Mouse (Mus musculus): ENCODE data around the gene Ppp1r21. TPM values are rescaled to one million over a fixed set of nuclear protein-coding genes. Genes with fewer than 3 reads are reported as not detected.

Gene Ppp1r21
- total and polyA plus RNA-seq, 2 experiments from 2014 or later = 25.7 to 63.4 TPM

DNA sequence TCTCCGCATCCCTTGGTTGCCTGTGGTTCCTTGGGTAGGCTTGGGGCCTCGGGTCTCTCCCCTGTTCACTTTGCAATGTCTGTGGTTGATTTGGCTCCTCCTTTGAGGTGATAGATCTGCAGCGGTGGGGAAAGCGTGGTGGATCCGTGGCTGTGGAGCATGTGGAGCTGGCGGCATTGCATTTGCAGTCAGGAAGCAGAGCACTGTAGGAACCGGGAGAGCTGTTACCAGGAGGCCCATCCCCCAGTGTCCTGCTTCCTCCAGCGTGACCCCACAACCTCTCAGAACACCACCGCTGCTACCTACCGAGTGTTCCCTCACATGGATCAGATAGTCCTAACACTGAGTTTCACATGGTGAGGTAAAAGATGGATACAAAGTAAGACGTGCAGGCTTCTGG, 40.9 kb downstream of the Ppp1r21 start:
- DNase-seq (no peak), ATAC-seq (no peak)
- H3K9me3 ChIP-seq (ENCODE audit: low read length) = no peaks in the 10 kb centered on the region
- H3K27ac ChIP-seq (ENCODE audit: low read depth, low read length) = no peak overlapping the region
- H3K9ac ChIP-seq = no peak overlapping the region
- no peak overlapping the region for H3K4me3 ChIP-seq (ENCODE audit: low read depth, low read length)
- 88% methylated on average over 11 of the region's 11 CpGs for WGBS
- H3K4me1 ChIP-seq (ENCODE audit: insufficient read depth) = no peaks in the 10 kb centered on the region
- no peak overlapping the region for H3K4me2 ChIP-seq (ENCODE audit: low read depth)
- peaks cover 73% of the 10 kb centered on the region for H3K36me3 ChIP-seq (ENCODE audit: insufficient read depth)
- no peak for TF ChIP-seq CTCF (IDR thresholded peaks at IDR 0.05; ENCODE audit: low read depth)
- no peaks in the 10 kb centered on the region for H3K27me3 ChIP-seq (ENCODE audit: insufficient read depth, low read length)

DNA sequence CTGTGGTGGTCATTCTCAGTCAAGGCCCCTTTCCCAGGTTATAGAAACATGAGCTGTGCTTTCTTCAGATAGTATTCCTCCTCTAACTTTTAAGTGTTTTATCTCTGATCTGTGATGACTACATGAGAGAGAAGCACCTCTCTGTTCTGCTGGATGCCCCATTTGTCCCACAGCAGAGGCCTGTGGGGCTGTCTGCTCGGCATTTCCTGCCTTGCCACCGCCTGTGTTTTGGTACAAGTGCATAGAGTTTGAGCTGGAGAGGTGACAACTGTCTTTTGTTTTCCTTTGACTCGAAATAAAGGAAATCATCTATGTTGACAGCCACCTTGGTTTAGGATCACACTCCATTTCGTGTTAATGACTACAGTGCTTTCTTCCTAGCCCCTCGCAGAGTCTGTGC, 44.9 kb downstream of the Ppp1r21 start:
- H3K9ac ChIP-seq = no peak overlapping the region
- no peaks in the 10 kb centered on the region for H3K9me3 ChIP-seq (ENCODE audit: low read length)
- no peak for DNase-seq
- ATAC-seq = no peak
- no peak overlapping the region for H3K27ac ChIP-seq (ENCODE audit: low read depth, low read length)
- no peak overlapping the region for H3K4me3 ChIP-seq (ENCODE audit: low read depth, low read length)
- H3K4me2 ChIP-seq (ENCODE audit: low read depth) = no peak overlapping the region
- WGBS = 67% methylated on average over 5 of the region's 5 CpGs
- no peaks in the 10 kb centered on the region for H3K27me3 ChIP-seq (ENCODE audit: insufficient read depth, low read length)
- TF ChIP-seq CTCF (IDR thresholded peaks at IDR 0.05; ENCODE audit: low read depth) = no peak
- peaks cover 79% of the 10 kb centered on the region for H3K36me3 ChIP-seq (ENCODE audit: insufficient read depth)
- no peaks in the 10 kb centered on the region for H3K4me1 ChIP-seq (ENCODE audit: insufficient read depth)

DNA sequence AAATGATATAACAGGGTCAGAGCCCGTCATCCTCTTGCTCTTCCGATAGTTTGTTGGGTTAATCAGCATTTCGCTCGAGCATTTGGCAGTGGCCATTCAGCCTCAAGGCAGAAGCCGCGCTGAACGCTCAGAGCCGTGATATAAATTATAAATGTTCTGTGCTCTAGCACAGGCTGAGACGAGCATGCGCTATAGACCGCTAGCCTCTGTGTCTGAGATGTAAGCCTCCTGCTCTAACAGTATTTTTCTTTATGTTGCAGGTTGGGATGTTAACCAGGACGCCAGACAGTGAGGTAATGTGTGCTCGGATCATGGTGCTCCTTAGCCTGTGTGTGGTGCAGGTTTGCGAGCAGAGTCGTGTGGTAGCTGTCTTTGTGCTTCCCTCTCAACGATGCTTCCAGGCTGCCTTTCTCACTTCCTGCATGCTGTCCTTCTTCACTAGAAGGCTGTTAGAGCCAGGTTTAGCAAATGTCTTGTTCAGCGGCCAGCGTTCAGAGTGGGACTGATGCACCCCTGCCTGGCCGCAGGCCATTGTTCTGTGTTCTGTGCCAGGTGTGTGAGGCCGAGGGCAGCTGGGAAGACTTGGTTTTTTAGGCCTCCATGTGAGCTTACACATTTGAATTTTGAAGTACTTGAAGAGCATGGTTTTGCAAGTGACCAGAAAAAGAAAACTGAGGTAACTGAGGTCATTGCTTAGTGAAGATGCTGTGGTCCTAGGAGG, 48.8 kb downstream of the Ppp1r21 start:
- DNase-seq (no peak), ATAC-seq (no peak)
- no peaks in the 10 kb centered on the region for H3K4me1 ChIP-seq (ENCODE audit: insufficient read depth)
- no peak overlapping the region for H3K9ac ChIP-seq
- H3K27me3 ChIP-seq (ENCODE audit: insufficient read depth, low read length) = no peaks in the 10 kb centered on the region
- peaks cover 90% of the 10 kb centered on the region for H3K36me3 ChIP-seq (ENCODE audit: insufficient read depth)
- no peaks in the 10 kb centered on the region for H3K9me3 ChIP-seq (ENCODE audit: low read length)
- 86% methylated on average over 20 of the region's 20 CpGs for WGBS
- no peak overlapping the region for H3K27ac ChIP-seq (ENCODE audit: low read depth, low read length)
- no peak overlapping the region for H3K4me2 ChIP-seq (ENCODE audit: low read depth)
- no peak overlapping the region for H3K4me3 ChIP-seq (ENCODE audit: low read depth, low read length)
- no peak for TF ChIP-seq CTCF (IDR thresholded peaks at IDR 0.05; ENCODE audit: low read depth)

DNA sequence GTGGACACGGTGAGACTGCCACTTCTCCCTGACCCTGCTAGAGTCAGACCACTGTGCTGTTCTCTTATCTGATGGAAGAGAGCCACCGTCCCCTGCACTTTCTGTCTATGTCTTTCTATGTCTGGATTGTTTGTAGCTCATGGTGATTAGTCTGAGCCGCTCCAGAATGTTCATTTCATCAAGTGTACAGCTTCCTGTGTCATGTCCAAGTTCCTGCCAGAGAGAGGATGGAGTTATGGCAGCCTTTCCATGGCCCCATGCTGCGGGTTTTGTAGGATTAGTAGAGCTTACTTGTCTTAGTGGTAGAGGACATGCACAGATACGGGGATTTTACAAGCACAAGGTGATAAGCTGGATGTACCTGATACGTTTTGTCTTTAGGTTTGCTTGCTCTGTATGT, 50.6 kb downstream of the Ppp1r21 start:
- Histone ChIP-seq H3K9ac (no peak overlapping the region), H3K4me2 (ENCODE audit: low read depth) (no peak overlapping the region), H3K36me3 (ENCODE audit: insufficient read depth) (peaks cover 95% of the 10 kb centered on the region), H3K4me1 (ENCODE audit: insufficient read depth) (no peaks in the 10 kb centered on the region), H3K9me3 (ENCODE audit: low read length) (no peaks in the 10 kb centered on the region), H3K27me3 (ENCODE audit: insufficient read depth, low read length) (no peaks in the 10 kb centered on the region), H3K27ac (ENCODE audit: low read depth, low read length) (no peak overlapping the region), H3K4me3 (ENCODE audit: low read depth, low read length) (no peak overlapping the region)
- WGBS = 82% methylated on average over 6 of the region's 6 CpGs
- DNase-seq = no peak
- no peak for TF ChIP-seq CTCF (IDR thresholded peaks at IDR 0.05; ENCODE audit: low read depth)
- ATAC-seq = no peak

DNA sequence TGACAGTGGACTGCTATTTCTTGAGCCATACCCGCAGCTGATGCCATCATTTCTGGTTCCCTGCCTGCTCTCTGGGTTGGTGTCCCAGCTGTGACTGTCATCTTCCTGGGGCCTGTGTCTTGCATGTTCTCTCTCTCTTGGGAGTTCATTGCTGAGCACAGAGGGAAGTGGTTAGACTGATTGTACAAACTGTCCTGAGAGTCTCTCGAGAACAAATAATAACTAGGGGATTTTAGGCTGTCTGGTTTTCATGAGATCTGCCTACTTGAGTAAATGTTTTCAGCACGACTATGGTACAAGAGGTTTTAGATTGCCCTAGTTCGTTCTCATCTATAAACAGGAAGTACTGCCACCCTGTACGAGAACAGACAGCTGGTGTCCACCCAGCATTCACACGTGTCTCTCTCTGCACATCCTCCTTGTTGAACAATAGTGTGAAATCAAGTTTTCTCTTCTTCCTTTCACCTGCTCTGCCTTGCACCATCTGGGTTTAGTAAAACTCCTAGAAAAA, 51.6 kb downstream of the Ppp1r21 start:
- H3K27me3 ChIP-seq (ENCODE audit: insufficient read depth, low read length) = no peaks in the 10 kb centered on the region
- 82% methylated on average over 6 of the region's 6 CpGs for WGBS
- H3K9me3 ChIP-seq (ENCODE audit: low read length) = no peaks in the 10 kb centered on the region
- no peaks in the 10 kb centered on the region for H3K4me1 ChIP-seq (ENCODE audit: insufficient read depth)
- no peak for TF ChIP-seq CTCF (IDR thresholded peaks at IDR 0.05; ENCODE audit: low read depth)
- no peak overlapping the region for H3K4me2 ChIP-seq (ENCODE audit: low read depth)
- DNase-seq (no peak), ATAC-seq (no peak; the same call in 1 of the 2 replicates)
- H3K27ac ChIP-seq (ENCODE audit: low read depth, low read length) = no peak overlapping the region
- H3K36me3 ChIP-seq (ENCODE audit: insufficient read depth) = peaks cover 95% of the 10 kb centered on the region
- no peak overlapping the region for H3K4me3 ChIP-seq (ENCODE audit: low read depth, low read length)
- H3K9ac ChIP-seq = no peak overlapping the region

DNA sequence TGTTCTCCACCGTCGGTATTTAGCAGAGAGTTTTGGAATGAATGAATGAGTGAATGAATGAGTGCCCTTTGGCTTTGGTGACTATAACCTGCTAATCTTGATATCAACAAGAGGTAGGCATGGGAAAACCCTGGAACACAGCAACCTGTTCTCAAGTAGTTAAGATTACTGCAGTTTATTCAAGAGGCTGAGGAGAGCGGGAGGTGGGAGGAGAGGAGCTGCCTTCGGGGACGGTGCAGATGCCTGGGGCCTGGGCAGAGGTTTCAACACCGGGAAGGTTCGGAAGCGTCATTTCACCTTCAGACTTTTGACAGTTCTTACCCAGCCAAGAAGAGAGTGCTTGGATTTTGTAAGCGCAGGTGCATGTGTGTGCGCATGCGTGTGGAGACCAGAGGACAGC, 53.1 kb downstream of the Ppp1r21 start:
- Histone ChIP-seq H3K4me1 (ENCODE audit: insufficient read depth) (no peaks in the 10 kb centered on the region), H3K4me3 (ENCODE audit: low read depth, low read length) (no peak overlapping the region), H3K36me3 (ENCODE audit: insufficient read depth) (peaks cover 92% of the 10 kb centered on the region), H3K9me3 (ENCODE audit: low read length) (no peaks in the 10 kb centered on the region), H3K27me3 (ENCODE audit: insufficient read depth, low read length) (no peaks in the 10 kb centered on the region), H3K27ac (ENCODE audit: low read depth, low read length) (no peak overlapping the region), H3K4me2 (ENCODE audit: low read depth) (no peak overlapping the region), H3K9ac (no peak overlapping the region)
- DNase-seq = no peak
- 94% methylated on average over 11 of the region's 11 CpGs for WGBS
- TF ChIP-seq CTCF (IDR thresholded peaks at IDR 0.05; ENCODE audit: low read depth) = no peak
- ATAC-seq = no peak

DNA sequence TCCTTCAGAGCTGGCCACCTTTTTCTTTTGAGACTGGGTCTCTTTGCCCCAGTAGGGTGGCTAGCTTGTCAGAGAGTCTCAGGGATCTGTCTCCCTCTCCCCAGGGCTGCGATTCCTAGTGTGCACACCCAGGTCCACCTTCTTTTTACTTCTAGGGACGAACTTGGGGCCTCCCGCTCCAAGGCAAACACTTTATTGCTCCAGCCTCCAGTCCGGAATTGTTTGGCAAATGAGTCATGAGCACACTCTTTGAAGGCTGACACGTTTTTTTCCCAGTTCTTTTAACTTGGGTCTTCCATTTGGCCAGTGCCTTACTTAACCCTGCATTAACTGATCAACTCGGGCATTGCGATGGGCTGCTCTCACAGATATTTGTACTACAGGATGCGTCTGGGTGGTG, 53.5 kb downstream of the Ppp1r21 start:
- Histone ChIP-seq H3K4me1 (ENCODE audit: insufficient read depth) (no peaks in the 10 kb centered on the region), H3K4me2 (ENCODE audit: low read depth) (no peak overlapping the region), H3K36me3 (ENCODE audit: insufficient read depth) (peaks cover 92% of the 10 kb centered on the region), H3K9ac (no peak overlapping the region), H3K9me3 (ENCODE audit: low read length) (no peaks in the 10 kb centered on the region), H3K4me3 (ENCODE audit: low read depth, low read length) (no peak overlapping the region), H3K27ac (ENCODE audit: low read depth, low read length) (no peak overlapping the region), H3K27me3 (ENCODE audit: insufficient read depth, low read length) (no peaks in the 10 kb centered on the region)
- 90% methylated on average over 8 of the region's 8 CpGs for WGBS
- no peak for ATAC-seq
- no peak for DNase-seq
- TF ChIP-seq CTCF (IDR thresholded peaks at IDR 0.05; ENCODE audit: low read depth) = no peak
